Mouse (Mus musculus) lung, embryonic 16.5 days (tissue): ENCODE results near the gene Gm5431. TPM values are rescaled to one million over a fixed set of nuclear protein-coding genes. Genes with fewer than 3 reads are reported as not detected.

ENCODE experiments used
- ATAC-seq: fragments of 200-750 bp; cut with Nextera tagmentation; 2 replicates; pipeline ENCODE4 v1.8.0; 2017; ENCODE audit warnings: low read depth, mild to moderate bottlenecking, moderate library complexity
- H3K27ac ChIP-seq: fragments of 300-500 bp; sonication (generic); 2 replicates; pipeline ENCODE4 v1.5.1; 2014; ENCODE audit warnings: mild to moderate bottlenecking, control low read depth, low read length
- H3K27me3 ChIP-seq: fragments of 300-500 bp; sonication (generic); 2 replicates; pipeline ENCODE4 v1.6.1; 2014; ENCODE audit warnings: low read depth, low read length, mixed read lengths; ENCODE audit not compliant: control insufficient read depth, insufficient read depth
- H3K36me3 ChIP-seq: fragments of 300-500 bp; sonication (generic); 2 replicates; pipeline ENCODE4 v1.6.1; 2014; ENCODE audit warnings: low read length; ENCODE audit not compliant: control insufficient read depth, insufficient read depth
- H3K4me1 ChIP-seq: fragments of 300-500 bp; sonication (generic); replicated peaks from 2 replicates; pipeline ENCODE4 v1.6.1; 2014; ENCODE audit warnings: low read length, mixed read lengths; ENCODE audit not compliant: control insufficient read depth, insufficient read depth
- H3K4me2 ChIP-seq: fragments of 300-500 bp; sonication (generic); 2 replicates; pipeline ENCODE4 v1.6.1; 2014; ENCODE audit warnings: low read depth, low read length, control low read depth
- H3K4me3 ChIP-seq: fragments of 300-500 bp; sonication (generic); 2 replicates; pipeline ENCODE4 v1.5.1; 2014; ENCODE audit warnings: mild to moderate bottlenecking, low read length, control low read depth
- H3K9ac ChIP-seq: fragments of 300-500 bp; sonication (generic); 2 replicates; pipeline ENCODE4 v1.6.1; 2014; ENCODE audit warnings: low read length, control low read depth
- H3K9me3 ChIP-seq: fragments of 300-500 bp; sonication (generic); 2 replicates; pipeline ENCODE4 v1.6.1; 2016; ENCODE audit warnings: low read length; ENCODE audit not compliant: control insufficient read depth
- WGBS: fragments of 180-500 bp; shearing (Covaris S2); extraction: QIAGEN DNeasy Blood & Tissue Kit; methylation state at CpG from one replicate; pipeline ENCODE4 v1.1.7; 2014; 5-methylcytosine and 5-hydroxymethylcytosine counted together
- polyA plus RNA-seq: library from polyadenylated mRNA; unstranded; fragments of >200 nt; fragmentation: Nextera tagmentation; extraction: Ambion mirVana; gene quantifications from 2 replicates; pipeline ENCODE4 v1.2.1, GENCODE M21; 2015

The Gm5431 gene
- polyA plus RNA-seq, 1 experiment from 2014 or later: 0.18 TPM

DNA sequence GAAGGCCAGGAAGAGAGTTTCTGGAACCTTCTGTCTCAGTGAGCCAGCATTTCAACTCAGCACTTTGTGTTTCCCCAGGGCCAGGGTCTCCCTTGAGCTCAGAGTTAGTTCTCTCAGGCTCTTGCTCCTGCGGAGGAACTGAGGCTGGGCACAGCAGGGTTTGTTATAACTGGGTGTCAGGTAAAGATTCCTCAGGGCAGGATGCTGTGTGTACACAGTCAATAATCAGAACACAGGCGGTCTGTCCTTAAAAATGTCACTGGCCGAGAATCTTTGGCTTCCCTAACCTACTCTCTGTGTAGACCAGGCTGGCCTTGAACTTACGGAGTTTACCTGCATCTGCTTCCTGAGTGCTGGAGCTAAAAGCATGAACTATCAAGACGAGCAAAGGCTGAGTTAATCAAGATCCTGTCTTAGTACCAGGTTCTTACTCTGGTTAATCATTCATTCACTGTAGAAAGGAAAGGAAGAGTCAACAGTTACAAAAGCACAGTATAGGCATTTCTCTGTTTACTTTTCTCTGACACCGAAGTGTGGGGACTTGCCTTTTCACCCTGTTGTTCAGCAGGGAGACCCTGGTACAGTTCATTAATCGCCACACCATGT, 29.2 kb downstream of the Gm5431 start:
- H3K9ac ChIP-seq: peak overlapping the region; percentile 76
- no peaks in the 10 kb centered on the region for H3K36me3 ChIP-seq
- H3K4me2 ChIP-seq: peak overlapping the region; percentile 69
- WGBS: 62% methylated on average over 7 of the region's 7 CpGs
- H3K4me1 ChIP-seq: peaks cover 17% of the 10 kb centered on the region
- ATAC-seq: no peak
- no peak overlapping the region for H3K4me3 ChIP-seq
- no peaks in the 10 kb centered on the region for H3K27me3 ChIP-seq
- peak overlapping the region; percentile 71 for H3K27ac ChIP-seq
- no peaks in the 10 kb centered on the region for H3K9me3 ChIP-seq

DNA sequence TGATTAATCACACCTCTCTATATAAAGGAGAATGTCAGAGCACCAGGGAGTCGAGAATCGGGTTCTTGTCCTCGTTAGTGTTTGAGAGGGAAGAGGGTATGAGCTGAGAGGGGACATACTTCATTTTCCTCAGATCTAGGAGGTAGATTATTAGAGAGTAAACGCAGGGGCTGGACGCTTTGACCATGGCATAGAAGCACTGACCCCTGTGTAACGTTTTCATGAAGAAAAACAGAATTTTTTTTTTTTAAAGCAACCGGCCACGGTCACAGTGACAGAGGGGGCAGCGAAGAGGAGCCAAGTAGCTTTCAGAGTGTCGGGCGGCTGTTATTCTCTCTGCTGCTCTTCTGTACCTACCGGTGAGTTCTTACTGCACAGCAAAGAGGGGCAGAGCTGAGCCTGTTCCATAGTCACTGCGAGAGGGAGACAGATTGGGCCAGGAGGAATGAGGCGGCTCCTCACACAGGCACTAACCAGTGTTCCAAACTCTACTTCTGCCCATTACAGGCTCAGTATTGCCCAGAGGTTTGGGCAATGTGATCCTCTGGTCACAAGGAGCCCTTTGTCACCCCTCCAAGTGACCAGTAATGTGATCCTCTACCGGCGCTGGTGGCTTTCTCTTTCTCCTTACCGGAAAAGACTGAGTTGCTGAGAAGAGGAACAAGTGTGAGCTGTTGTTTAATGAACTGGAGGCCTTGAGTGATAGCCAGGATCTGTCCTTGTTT, 30.0 kb downstream of the Gm5431 start:
- Histone ChIP-seq H3K9ac (peak overlapping the region; percentile 76), H3K9me3 (no peaks in the 10 kb centered on the region), H3K27me3 (no peaks in the 10 kb centered on the region), H3K4me1 (peaks cover 17% of the 10 kb centered on the region), H3K27ac (peak overlapping the region; percentile 71), H3K4me3 (peak overlapping the region; percentile 64), H3K36me3 (no peaks in the 10 kb centered on the region), H3K4me2 (peak overlapping the region; percentile 69)
- peak; percentile 52 for ATAC-seq
- 6% methylated on average over 17 of the region's 17 CpGs for WGBS

DNA sequence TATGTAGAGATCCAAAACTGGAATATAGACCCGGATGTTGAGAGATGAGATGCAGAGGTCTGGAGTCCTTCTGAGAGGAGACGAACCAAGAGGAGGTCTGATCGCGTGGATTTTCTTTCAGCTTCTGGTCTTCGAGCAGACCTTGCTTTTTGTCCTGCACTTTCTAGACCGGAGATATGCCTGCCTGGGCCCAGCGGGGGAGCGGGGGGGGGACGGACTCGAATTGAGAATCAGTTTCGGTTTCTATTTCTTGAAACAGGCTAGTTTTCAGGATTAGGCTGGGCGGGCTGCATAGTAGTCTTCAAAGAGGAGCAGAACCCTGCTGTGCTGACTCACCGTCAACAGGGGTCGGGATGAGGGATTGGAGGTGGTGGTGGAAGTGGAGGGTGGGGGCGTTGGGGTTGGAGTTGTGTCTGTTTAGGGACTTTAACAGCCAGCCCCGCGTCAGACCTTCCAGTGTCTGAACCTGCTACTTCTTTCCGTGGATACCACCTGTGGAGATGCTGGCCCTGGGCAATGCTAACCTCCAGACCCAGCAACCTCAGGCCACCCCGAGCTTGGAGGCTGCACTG, 30.7 kb downstream of the Gm5431 start, which contains the start of gene Irgm1:
Gene Irgm1, minus strand, starts transcription at position 483 of the 572 bp plus-strand sequence.
- Histone ChIP-seq H3K27ac (peak within 1 kb of the TSS; percentile 71), H3K27me3 (no peaks in the 10 kb centered on the region), H3K36me3 (no peaks in the 10 kb centered on the region), H3K4me1 (peaks cover 17% of the 10 kb centered on the region), H3K9me3 (no peaks in the 10 kb centered on the region), H3K9ac (peak within 1 kb of the TSS; percentile 76), H3K4me2 (peak within 1 kb of the TSS; percentile 69), H3K4me3 (peak within 1 kb of the TSS; percentile 64)
- ATAC-seq: peak; percentile 58
- WGBS: 1% methylated on average over 19 of the region's 19 CpGs

DNA sequence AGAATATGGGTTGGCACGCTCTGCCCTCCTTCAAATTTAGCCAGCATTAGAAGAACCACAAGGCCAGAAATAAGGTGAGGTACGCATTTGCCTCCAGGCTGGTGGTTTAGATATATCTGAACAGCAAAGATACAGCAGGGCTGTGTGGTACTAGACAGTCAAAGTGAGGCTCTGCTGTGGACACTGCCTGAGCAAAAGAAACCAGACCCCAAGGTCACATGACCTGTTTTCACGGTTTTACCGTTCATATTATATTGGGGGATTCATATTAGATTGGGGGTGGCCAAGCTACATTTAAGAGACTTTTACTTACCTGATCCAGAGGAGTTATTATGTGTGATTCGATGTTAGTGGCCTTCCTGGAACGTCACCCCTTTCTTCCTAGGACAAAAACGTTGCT, 31.2 kb downstream of the Gm5431 start:
- WGBS: 26% methylated on average over 7 of the region's 7 CpGs

DNA sequence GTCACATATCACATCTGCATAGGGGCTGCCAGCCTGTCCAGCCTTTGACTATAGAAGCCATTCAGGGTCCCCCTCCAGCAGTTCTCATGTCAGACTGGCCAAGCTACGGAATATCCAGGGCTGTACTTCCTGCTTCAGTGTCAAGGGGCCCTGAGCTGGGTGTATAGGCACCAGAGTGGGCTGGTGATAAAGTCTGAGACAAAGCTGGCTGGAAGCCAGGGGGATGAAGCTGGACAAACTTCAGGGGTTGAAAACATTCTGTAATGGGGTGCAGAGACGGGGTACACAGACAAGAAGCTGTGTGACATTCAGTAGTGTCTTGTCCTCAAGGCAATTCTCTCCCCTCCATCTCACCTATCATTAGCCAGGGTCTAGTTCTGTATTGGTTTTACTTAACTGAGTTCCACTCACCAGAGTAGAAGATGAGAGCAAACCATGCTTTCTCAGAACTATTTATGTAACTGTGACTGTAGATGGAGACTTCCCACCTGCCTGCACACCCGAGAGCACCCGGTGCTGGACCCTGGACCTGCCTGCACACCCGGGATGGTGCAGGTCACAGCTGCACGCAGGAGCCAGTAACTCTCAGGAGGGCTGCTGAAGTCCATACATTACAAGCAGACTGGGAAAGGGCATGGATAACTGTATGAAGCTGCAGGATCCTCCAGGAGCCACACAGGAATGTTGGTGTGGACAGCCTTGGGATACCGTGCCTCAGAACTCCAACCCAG, 32.5 kb downstream of the Gm5431 start:
- Histone ChIP-seq H3K4me1 (peaks cover 17% of the 10 kb centered on the region), H3K36me3 (no peaks in the 10 kb centered on the region), H3K27ac (peak overlapping the region; percentile 24; the same call in 1 of the 2 replicates), H3K27me3 (no peaks in the 10 kb centered on the region), H3K9me3 (no peaks in the 10 kb centered on the region), H3K9ac (peak overlapping the region; percentile 52), H3K4me2 (peak overlapping the region; percentile 69), H3K4me3 (peak overlapping the region; percentile 64)
- WGBS: 29% methylated on average over 7 of the region's 7 CpGs
- ATAC-seq: no peak

More for the DNA sequence above, 31.2 kb downstream of the Gm5431 start:
- Histone ChIP-seq H3K4me1 (peaks cover 17% of the 10 kb centered on the region), H3K27ac (peak overlapping the region; percentile 71), H3K36me3 (no peaks in the 10 kb centered on the region), H3K4me3 (peak overlapping the region; percentile 64), H3K9me3 (no peaks in the 10 kb centered on the region), H3K9ac (peak overlapping the region; percentile 76), H3K4me2 (peak overlapping the region; percentile 69), H3K27me3 (no peaks in the 10 kb centered on the region)
- ATAC-seq: peak; percentile 30; the same call in 1 of the 2 replicates

DNA sequence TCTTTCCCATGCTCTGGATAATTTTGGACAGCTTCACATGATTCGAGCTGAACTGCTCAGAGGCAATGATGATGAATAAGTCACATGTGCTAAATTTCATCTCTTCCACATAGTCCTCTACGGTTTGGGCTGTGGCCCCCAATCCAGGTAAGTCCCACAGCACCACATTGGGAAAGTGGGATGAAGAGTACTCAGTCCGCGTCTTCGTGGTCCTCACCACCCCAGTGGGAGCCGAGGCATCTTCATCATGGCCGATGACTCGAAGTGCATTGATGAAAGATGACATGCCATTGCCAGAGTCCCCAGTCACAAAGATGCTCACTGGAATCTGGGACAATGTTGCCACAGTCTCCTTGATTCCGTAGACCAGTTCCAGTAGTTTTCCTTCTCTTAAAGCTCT, 35.5 kb downstream of the Gm5431 start:
- WGBS: 94% methylated on average over 9 of the region's 9 CpGs
- Histone ChIP-seq H3K4me1 (peaks cover 12% of the 10 kb centered on the region), H3K4me3 (no peak overlapping the region), H3K9me3 (no peaks in the 10 kb centered on the region), H3K27me3 (no peaks in the 10 kb centered on the region), H3K36me3 (no peaks in the 10 kb centered on the region), H3K4me2 (no peak overlapping the region), H3K27ac (no peak overlapping the region), H3K9ac (no peak overlapping the region)
- ATAC-seq: no peak

DNA sequence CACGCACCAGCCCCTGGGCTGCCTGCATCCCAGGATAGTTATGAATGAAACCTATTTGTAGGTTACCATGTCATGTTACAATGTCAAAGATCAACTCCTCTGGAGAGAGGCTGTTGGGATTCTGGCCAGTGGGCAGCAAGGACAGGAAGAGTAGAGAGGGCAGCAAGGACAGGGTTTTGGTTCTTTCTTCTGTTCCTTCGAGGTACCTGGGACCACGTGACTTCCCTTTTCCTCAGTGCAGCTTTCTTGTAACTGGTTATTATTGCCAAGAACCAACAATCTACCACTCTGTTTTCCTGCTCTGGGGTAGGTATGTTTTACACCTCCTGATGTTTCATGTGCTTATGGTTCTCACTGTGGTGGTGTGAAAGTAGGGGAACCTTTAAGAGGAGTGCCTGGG, 38.2 kb downstream of the Gm5431 start:
- Histone ChIP-seq H3K4me1 (peaks cover under 1% of the 10 kb centered on the region), H3K4me2 (no peak overlapping the region), H3K9ac (no peak overlapping the region), H3K9me3 (no peaks in the 10 kb centered on the region), H3K4me3 (no peak overlapping the region), H3K27me3 (no peaks in the 10 kb centered on the region; the same call in 1 of the 2 replicates), H3K36me3 (no peaks in the 10 kb centered on the region), H3K27ac (no peak overlapping the region)
- 91% methylated on average over 3 of the region's 3 CpGs for WGBS
- ATAC-seq: no peak

DNA sequence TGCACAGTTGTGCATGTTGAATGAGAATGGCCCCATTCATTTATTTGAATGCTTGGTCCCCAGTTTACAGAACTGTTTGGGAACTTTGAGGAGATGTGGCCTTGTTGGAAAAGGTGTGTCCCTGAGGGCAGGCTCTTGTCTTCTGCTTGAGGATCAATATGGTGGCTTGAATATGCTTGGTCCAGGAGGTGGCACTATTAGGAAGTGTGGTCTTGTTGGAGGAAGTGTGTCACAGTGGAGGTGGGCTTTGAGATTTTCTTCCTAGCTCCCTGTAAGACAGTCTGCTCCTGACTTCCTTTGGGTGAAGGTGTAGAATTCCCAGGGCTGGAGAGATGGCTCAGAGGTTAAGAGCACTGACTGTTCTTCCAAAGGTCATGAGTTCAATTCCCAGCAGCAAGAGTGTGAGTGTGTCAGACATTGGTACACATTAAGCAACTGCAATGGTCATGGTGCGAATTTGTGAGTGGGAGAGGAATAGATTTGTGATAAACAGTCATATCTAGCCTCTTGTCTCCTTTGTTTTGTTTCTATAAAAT, 39.2 kb downstream of the Gm5431 start:
- WGBS: 54% methylated on average over 1 of the region's 1 CpGs
- Histone ChIP-seq H3K9me3 (no peaks in the 10 kb centered on the region), H3K27ac (no peak overlapping the region), H3K36me3 (no peaks in the 10 kb centered on the region), H3K27me3 (no peaks in the 10 kb centered on the region; the same call in 1 of the 2 replicates), H3K9ac (no peak overlapping the region), H3K4me3 (no peak overlapping the region), H3K4me1 (peaks cover 11% of the 10 kb centered on the region; the same call in 1 of the 2 replicates), H3K4me2 (no peak overlapping the region)
- no peak for ATAC-seq
